Mouse (Mus musculus) embryonic facial prominence, embryonic 12.5 days (tissue): Measurements from ENCODE around the gene Ppfia4. TPM values are rescaled to one million over a fixed set of nuclear protein-coding genes. Genes with fewer than 3 reads are reported as not detected.

ENCODE experiments used
- ATAC-seq: fragments of 200-750 bp; cut with Nextera tagmentation; 2 replicates; pipeline ENCODE4 v1.8.0; 2017; ENCODE audit not compliant: insufficient number of reproducible peaks, insufficient read depth, low FRiP score, low TSS enrichment
- H3K27ac ChIP-seq: fragments of 300-500 bp; sonication (generic); 2 replicates; pipeline ENCODE4 v1.5.1; 2016; ENCODE audit warnings: mild to moderate bottlenecking
- H3K27me3 ChIP-seq: fragments of 300-500 bp; sonication (generic); 2 replicates; pipeline ENCODE4 v1.6.1; 2016; ENCODE audit warnings: mild to moderate bottlenecking, moderate library complexity
- H3K36me3 ChIP-seq: fragments of 300-500 bp; sonication (generic); 2 replicates; pipeline ENCODE4 v1.6.1; 2016; ENCODE audit warnings: mild to moderate bottlenecking
- H3K4me1 ChIP-seq: fragments of 300-500 bp; sonication (generic); 2 replicates; pipeline ENCODE4 v1.6.1; 2016
- H3K4me2 ChIP-seq: fragments of 300-500 bp; sonication (generic); replicated peaks from 2 replicates; pipeline ENCODE4 v1.6.1; 2016; ENCODE audit warnings: mild to moderate bottlenecking, moderate library complexity
- H3K4me3 ChIP-seq: fragments of 300-500 bp; sonication (generic); 2 replicates; pipeline ENCODE4 v1.5.1; 2016; ENCODE audit warnings: mild to moderate bottlenecking
- H3K9ac ChIP-seq: fragments of 300-500 bp; sonication (generic); 2 replicates; pipeline ENCODE4 v1.6.1; 2016; ENCODE audit warnings: mild to moderate bottlenecking, moderate library complexity
- H3K9me3 ChIP-seq: fragments of 300-500 bp; sonication (generic); 2 replicates; pipeline ENCODE4 v1.6.1; 2016; ENCODE audit warnings: mild to moderate bottlenecking, moderate library complexity
- WGBS: fragments of 180-500 bp; shearing (Covaris S2); methylation state at CpG from one replicate; pipeline ENCODE4 v1.1.7; 2016; 5-methylcytosine and 5-hydroxymethylcytosine counted together
- polyA plus RNA-seq: library from polyadenylated mRNA; unstranded; fragments of >200 nt; fragmentation: Nextera tagmentation; extraction: Ambion mirVana; gene quantifications from 2 replicates; pipeline ENCODE4 v1.2.1, GENCODE M21; 2016

The Ppfia4 gene
- polyA plus RNA-seq, 1 experiment from 2014 or later: 7.0 TPM

- Histone ChIP-seq H3K4me2 (no peak overlapping the region), H3K4me3 (no peak overlapping the region), H3K27ac (no peak overlapping the region), H3K9ac (no peak overlapping the region), H3K9me3 (no peaks in the 10 kb centered on the region), H3K36me3 (no peaks in the 10 kb centered on the region), H3K27me3 (peaks cover 23% of the 10 kb centered on the region), H3K4me1 (peaks cover 26% of the 10 kb centered on the region)
- ATAC-seq: no peak
- 58% methylated on average over 3 of the region's 3 CpGs for WGBS
Measured at GRCm38 (mm10) chr1:134293738-134294604, 38.8 kb downstream of the Ppfia4 start.

GRCm38 (mm10) chr1:134293276-134293675, 39.5 kb downstream of the Ppfia4 start:
- no peak overlapping the region for H3K27ac ChIP-seq
- no peak overlapping the region for H3K9ac ChIP-seq
- H3K4me3 ChIP-seq: no peak overlapping the region
- no peaks in the 10 kb centered on the region for H3K36me3 ChIP-seq
- ATAC-seq: no peak
- H3K27me3 ChIP-seq: peaks cover 16% of the 10 kb centered on the region
- no peak overlapping the region for H3K4me2 ChIP-seq
- H3K4me1 ChIP-seq: peaks cover 20% of the 10 kb centered on the region
- H3K9me3 ChIP-seq: no peaks in the 10 kb centered on the region
- WGBS: 87% methylated on average over 7 of the region's 7 CpGs

GRCm38 (mm10) chr1:134292601-134293000, 40.1 kb downstream of the Ppfia4 start:
- Histone ChIP-seq H3K27me3 (peaks cover 10% of the 10 kb centered on the region), H3K9ac (no peak overlapping the region), H3K4me2 (no peak overlapping the region), H3K4me1 (peaks cover 20% of the 10 kb centered on the region), H3K4me3 (no peak overlapping the region), H3K36me3 (no peaks in the 10 kb centered on the region), H3K9me3 (no peaks in the 10 kb centered on the region), H3K27ac (no peak overlapping the region)
- WGBS: 45% methylated on average over 9 of the region's 9 CpGs
- no peak for ATAC-seq

GRCm38 (mm10) chr1:134292073-134292472, 40.7 kb downstream of the Ppfia4 start:
- no peak overlapping the region for H3K4me2 ChIP-seq
- H3K9me3 ChIP-seq: no peaks in the 10 kb centered on the region
- no peak overlapping the region for H3K27ac ChIP-seq
- H3K4me1 ChIP-seq: peaks cover 20% of the 10 kb centered on the region
- H3K27me3 ChIP-seq: peaks cover 4% of the 10 kb centered on the region
- 13% methylated on average over 5 of the region's 5 CpGs for WGBS
- no peak for ATAC-seq
- no peak overlapping the region for H3K9ac ChIP-seq
- H3K4me3 ChIP-seq: no peak overlapping the region
- H3K36me3 ChIP-seq: no peaks in the 10 kb centered on the region

GRCm38 (mm10) chr1:134291555-134291954, 41.2 kb downstream of the Ppfia4 start:
- no peaks in the 10 kb centered on the region for H3K9me3 ChIP-seq
- ATAC-seq: no peak
- no peak overlapping the region for H3K4me2 ChIP-seq
- H3K36me3 ChIP-seq: no peaks in the 10 kb centered on the region
- WGBS: 69% methylated on average over 8 of the region's 8 CpGs
- H3K4me3 ChIP-seq: no peak overlapping the region
- no peak overlapping the region for H3K27ac ChIP-seq
- no peak overlapping the region for H3K9ac ChIP-seq
- H3K4me1 ChIP-seq: peaks cover 20% of the 10 kb centered on the region
- 0 out of 2 replicates have a peak, but pooled peaks cover 2% of the 10 kb centered on the region for H3K27me3 ChIP-seq

GRCm38 (mm10) chr1:134290909-134291308, 41.8 kb downstream of the Ppfia4 start:
- 63% methylated on average over 5 of the region's 5 CpGs for WGBS
- no peak for ATAC-seq
- no peak overlapping the region for H3K9ac ChIP-seq
- 0 out of 2 replicates have a peak, but pooled peaks cover 2% of the 10 kb centered on the region for H3K27me3 ChIP-seq
- H3K4me2 ChIP-seq: no peak overlapping the region
- no peaks in the 10 kb centered on the region for H3K9me3 ChIP-seq
- H3K36me3 ChIP-seq: no peaks in the 10 kb centered on the region
- peaks cover 20% of the 10 kb centered on the region for H3K4me1 ChIP-seq
- H3K27ac ChIP-seq: no peak overlapping the region
- no peak overlapping the region for H3K4me3 ChIP-seq

GRCm38 (mm10) chr1:134290300-134290699, 42.4 kb downstream of the Ppfia4 start:
- H3K4me1 ChIP-seq: peaks cover 20% of the 10 kb centered on the region
- peak; percentile 23; the same call in 1 of the 2 replicates for ATAC-seq

GRCm38 (mm10) chr1:134289598-134290099, 43.1 kb downstream of the Ppfia4 start, which contains the start of gene Myog:
Gene Myog (plus strand): TSS chr1:134289989.
- Histone ChIP-seq H3K4me1 (peaks cover 23% of the 10 kb centered on the region), H3K9me3 (no peaks in the 10 kb centered on the region), H3K4me3 (no peak within 1 kb of the TSS), H3K36me3 (no peaks in the 10 kb centered on the region), H3K27ac (peak within 1 kb of the TSS; percentile 69), H3K9ac (no peak within 1 kb of the TSS), H3K27me3 (0 out of 2 replicates have a peak, but pooled peaks cover 2% of the 10 kb centered on the region), H3K4me2 (peak within 1 kb of the TSS; percentile 11; the same call in 1 of the 2 replicates)
- ATAC-seq: peak; percentile 53; the same call in 1 of the 2 replicates
- 10% methylated on average over 11 of the region's 11 CpGs for WGBS

More at GRCm38 (mm10) chr1:134290300-134290699, 42.4 kb downstream of the Ppfia4 start:
- Histone ChIP-seq H3K4me3 (no peak overlapping the region), H3K36me3 (no peaks in the 10 kb centered on the region), H3K27me3 (0 out of 2 replicates have a peak, but pooled peaks cover 2% of the 10 kb centered on the region), H3K4me2 (no peak overlapping the region), H3K27ac (peak overlapping the region; percentile 69), H3K9ac (no peak overlapping the region), H3K9me3 (no peaks in the 10 kb centered on the region)
- WGBS: 88% methylated on average over 13 of the region's 13 CpGs

GRCm38 (mm10) chr1:134288239-134288638, 44.5 kb downstream of the Ppfia4 start:
- Histone ChIP-seq H3K9me3 (no peaks in the 10 kb centered on the region), H3K4me3 (no peak overlapping the region), H3K4me1 (peaks cover 25% of the 10 kb centered on the region), H3K9ac (no peak overlapping the region), H3K36me3 (no peaks in the 10 kb centered on the region), H3K27ac (no peak overlapping the region), H3K27me3 (0 out of 2 replicates have a peak, but pooled peaks cover 2% of the 10 kb centered on the region), H3K4me2 (no peak overlapping the region)
- 62% methylated on average over 3 of the region's 3 CpGs for WGBS
- no peak for ATAC-seq

GRCm38 (mm10) chr1:134285458-134286120, 47.1 kb downstream of the Ppfia4 start:
- WGBS: 54% methylated on average over 10 of the region's 10 CpGs
- H3K4me3 ChIP-seq: no peak overlapping the region
- H3K27ac ChIP-seq: no peak overlapping the region
- no peak for ATAC-seq
- H3K4me1 ChIP-seq: peaks cover 19% of the 10 kb centered on the region
- no peaks in the 10 kb centered on the region for H3K9me3 ChIP-seq
- no peak overlapping the region for H3K4me2 ChIP-seq
- H3K27me3 ChIP-seq: 0 out of 2 replicates have a peak, but pooled peaks cover 2% of the 10 kb centered on the region
- H3K36me3 ChIP-seq: no peaks in the 10 kb centered on the region
- H3K9ac ChIP-seq: no peak overlapping the region

GRCm38 (mm10) chr1:134283108-134283507, 49.6 kb downstream of the Ppfia4 start:
- Histone ChIP-seq H3K4me2 (no peak overlapping the region), H3K4me1 (peaks cover 5% of the 10 kb centered on the region; the same call in 1 of the 2 replicates), H3K27ac (no peak overlapping the region), H3K4me3 (no peak overlapping the region), H3K9ac (no peak overlapping the region), H3K36me3 (no peaks in the 10 kb centered on the region), H3K9me3 (no peaks in the 10 kb centered on the region), H3K27me3 (0 out of 2 replicates have a peak, but pooled peaks cover 2% of the 10 kb centered on the region)
- no peak for ATAC-seq
- 56% methylated on average over 1 of the region's 1 CpGs for WGBS
